Mouse (Mus musculus) E14TG2a.4 (cell line): Measurements from ENCODE around the gene Ccr7.

Experiments
- CTCF ChIP-seq: conservative IDR thresholded peaks from 2 replicates; pipeline ENCODE4 v1.5.1; 2014; ENCODE audit warnings: low read length
- NANOG ChIP-seq: IDR thresholded peaks from 2 replicates; pipeline ENCODE4 v1.6.1; 2014; ENCODE audit warnings: borderline replicate concordance, low read length, mixed read lengths
- POU5F1 ChIP-seq: IDR thresholded peaks from 2 replicates; pipeline ENCODE4 v1.6.1; 2014; ENCODE audit warnings: low read length, borderline replicate concordance

DNA sequence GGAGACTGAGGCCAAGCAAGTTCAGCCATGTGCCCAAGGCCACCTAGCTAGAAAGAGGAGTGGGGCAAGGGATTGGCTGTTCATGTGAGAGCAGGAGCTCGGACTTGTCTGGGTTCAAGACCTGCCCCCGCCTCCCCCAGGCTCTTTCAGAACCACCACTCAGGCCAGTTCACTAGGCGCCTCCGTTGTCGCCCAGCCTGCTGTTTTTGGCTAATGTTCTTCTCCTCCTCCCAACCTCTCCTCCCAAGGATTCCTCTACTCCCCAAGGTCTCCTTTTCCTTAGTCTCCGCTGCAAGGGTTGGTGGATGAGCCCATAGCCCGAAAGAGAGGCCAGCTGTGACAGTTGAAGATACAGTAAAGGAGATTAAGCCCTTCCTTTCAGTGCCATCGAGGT lies 19.8 kb downstream of the Ccr7 start:
- TF ChIP-seq CTCF (no peak), NANOG (no peak), POU5F1 (no peak)
